Mouse (Mus musculus) megakaryocyte, embryonic 14.5 days (primary cell): ENCODE data around the gene Ldhb. TPM values are rescaled to one million over a fixed set of nuclear protein-coding genes. Genes with fewer than 3 reads are reported as not detected.

ENCODE experiments used
- H3K27me3 ChIP-seq: replicated peaks from 2 replicates; pipeline ENCODE3; 2012; ENCODE audit warnings: inconsistent platforms
- H3K36me3 ChIP-seq: replicated peaks from 2 replicates; pipeline ENCODE3; 2012; ENCODE audit warnings: low read length, inconsistent platforms, mixed read lengths
- H3K4me1 ChIP-seq: 2 replicates; pipeline ENCODE4 v1.6.1; 2012; ENCODE audit warnings: inconsistent platforms
- H3K4me3 ChIP-seq: replicated peaks from 2 replicates; pipeline ENCODE3; 2012; ENCODE audit warnings: moderate library complexity, mild to moderate bottlenecking, inconsistent platforms
- H3K9me3 ChIP-seq: 2 replicates; pipeline ENCODE4 v1.6.1; 2012; ENCODE audit warnings: inconsistent platforms
- FLI1 ChIP-seq: IDR thresholded peaks from 2 replicates; pipeline ENCODE4 v1.6.1; 2012; ENCODE audit warnings: low read length, inconsistent platforms, mixed read lengths
- GATA1 ChIP-seq: IDR thresholded peaks from 3 replicates; pipeline ENCODE4 v1.6.1; 2012; ENCODE audit warnings: mixed read lengths, low read length, inconsistent platforms, borderline replicate concordance
- polyA plus RNA-seq: library from polyadenylated mRNA; stranded (reverse); fragments of >175 nt; gene quantifications from 2 replicates; pipeline ENCODE4 v1.2.3, GENCODE M21; 2012; ENCODE audit warnings: low replicate concordance; ENCODE audit not compliant: insufficient read depth

Ldhb gene
- polyA plus RNA-seq, 1 experiment: 0.29 TPM

DNA sequence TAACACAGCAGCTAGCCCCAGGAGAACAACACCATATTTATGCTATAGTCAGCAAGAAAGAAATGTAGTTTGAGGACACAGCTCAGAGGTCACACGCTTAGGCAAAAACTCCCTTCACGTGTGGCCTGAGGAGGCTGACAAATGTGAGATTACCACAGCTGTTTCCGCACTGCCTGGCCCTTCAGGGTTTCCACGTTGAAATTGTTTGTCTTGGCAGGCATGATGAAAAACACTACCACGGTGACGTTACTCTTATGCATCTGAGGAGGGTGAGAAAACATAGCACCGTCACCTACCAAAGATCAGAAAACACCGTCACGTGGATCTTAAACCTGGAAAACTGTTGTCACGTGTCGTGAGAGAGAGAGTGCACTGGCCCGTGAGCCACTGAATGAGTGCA lies 56.4 kb downstream of the Ldhb start:
- TF ChIP-seq FLI1: no peak
- no peak for TF ChIP-seq GATA1
- no peaks in the 10 kb centered on the region for H3K4me1 ChIP-seq
- 0 out of 2 replicates have a peak, but pooled peaks cover 3% of the 10 kb centered on the region for H3K9me3 ChIP-seq
- no peak overlapping the region for H3K4me3 ChIP-seq
- H3K36me3 ChIP-seq: no peaks in the 10 kb centered on the region
- H3K27me3 ChIP-seq: no peaks in the 10 kb centered on the region

Other genes with a start within 250 kb of the Ldhb start
- not detected in 2 replicates for gene Iapp, start 209.5 kb downstream of the Ldhb start, polyA plus RNA-seq
- gene Slco1a5, start 185.0 kb downstream of the Ldhb start, polyA plus RNA-seq: not detected in 2 replicates
- gene Pyroxd1, start 162.3 kb downstream of the Ldhb start, polyA plus RNA-seq: 0.78 and 0.97 TPM in 2 replicates
- gene Recql, start 120.9 kb downstream of the Ldhb start, polyA plus RNA-seq: 2.8 TPM in 1 of 2 replicates, not detected in the other
- gene Golt1b, start 120.7 kb downstream of the Ldhb start, polyA plus RNA-seq: 19.9 TPM in 2 replicates
- 0.48 TPM in 1 of 2 replicates, not detected in the other for gene Spx, start 94.5 kb downstream of the Ldhb start, polyA plus RNA-seq
- not detected in 2 replicates for gene Gys2, start 34.8 kb downstream of the Ldhb start, polyA plus RNA-seq
- not detected in 2 replicates for gene Kcnj8, start 63.7 kb upstream of the Ldhb start, polyA plus RNA-seq
- gene Abcc9, start 194.4 kb upstream of the Ldhb start, polyA plus RNA-seq: not detected in 2 replicates
- 176 and 211 TPM in 2 replicates for gene Cmas, start 248.7 kb upstream of the Ldhb start, polyA plus RNA-seq